Mouse (Mus musculus) midbrain, embryonic 15.5 days (tissue): ENCODE results near the gene Wfdc8. TPM values are rescaled to one million over a fixed set of nuclear protein-coding genes. Genes with fewer than 3 reads are reported as not detected.
"Not testable (repeated sequence)": the region's sequence is repeated elsewhere in the genome, so short reads cannot be mapped to it uniquely, and the experiment has no call there.

Experiments
- ATAC-seq: fragments of 200-750 bp; cut with Nextera tagmentation; replicated peaks from 2 replicates; pipeline ENCODE4 v1.8.0; 2017; ENCODE audit warnings: moderate TSS enrichment
- H3K27ac ChIP-seq: fragments of 300-500 bp; sonication (generic); 2 replicates; pipeline ENCODE4 v1.5.1; 2015; ENCODE audit warnings: mild to moderate bottlenecking, inconsistent platforms
- H3K27me3 ChIP-seq: fragments of 300-500 bp; sonication (generic); replicated peaks from 2 replicates; pipeline ENCODE4 v1.6.1; 2015; ENCODE audit warnings: inconsistent platforms
- H3K36me3 ChIP-seq: fragments of 300-500 bp; sonication (generic); replicated peaks from 2 replicates; pipeline ENCODE4 v1.6.1; 2015; ENCODE audit warnings: inconsistent platforms
- H3K4me1 ChIP-seq: fragments of 300-500 bp; sonication (generic); 2 replicates; pipeline ENCODE4 v1.6.1; 2015; ENCODE audit warnings: inconsistent platforms
- H3K4me2 ChIP-seq: fragments of 300-500 bp; sonication (generic); 2 replicates; pipeline ENCODE4 v1.6.1; 2015; ENCODE audit warnings: inconsistent platforms, mild to moderate bottlenecking, moderate library complexity
- H3K4me3 ChIP-seq: fragments of 300-500 bp; sonication (generic); 2 replicates; pipeline ENCODE4 v1.5.1; 2015; ENCODE audit warnings: mild to moderate bottlenecking, inconsistent platforms
- H3K9ac ChIP-seq: fragments of 300-500 bp; sonication (generic); 2 replicates; pipeline ENCODE4 v1.6.1; 2015; ENCODE audit warnings: mild to moderate bottlenecking, inconsistent platforms
- H3K9me3 ChIP-seq: fragments of 300-500 bp; sonication (generic); 2 replicates; pipeline ENCODE4 v1.6.1; 2016; ENCODE audit warnings: inconsistent platforms
- WGBS: fragments of 180-500 bp; shearing (Covaris S2); methylation state at CpG from one replicate; pipeline ENCODE4 v1.1.7; 2015; ENCODE audit warnings: mixed read lengths; 5-methylcytosine and 5-hydroxymethylcytosine counted together
- polyA plus RNA-seq: library from polyadenylated mRNA; unstranded; fragments of >200 nt; fragmentation: Nextera tagmentation; extraction: Ambion mirVana; gene quantifications from 2 replicates; pipeline ENCODE4 v1.2.1, GENCODE M21; 2015

Gene Wfdc8
- not detected in 2 replicates for polyA plus RNA-seq

DNA sequence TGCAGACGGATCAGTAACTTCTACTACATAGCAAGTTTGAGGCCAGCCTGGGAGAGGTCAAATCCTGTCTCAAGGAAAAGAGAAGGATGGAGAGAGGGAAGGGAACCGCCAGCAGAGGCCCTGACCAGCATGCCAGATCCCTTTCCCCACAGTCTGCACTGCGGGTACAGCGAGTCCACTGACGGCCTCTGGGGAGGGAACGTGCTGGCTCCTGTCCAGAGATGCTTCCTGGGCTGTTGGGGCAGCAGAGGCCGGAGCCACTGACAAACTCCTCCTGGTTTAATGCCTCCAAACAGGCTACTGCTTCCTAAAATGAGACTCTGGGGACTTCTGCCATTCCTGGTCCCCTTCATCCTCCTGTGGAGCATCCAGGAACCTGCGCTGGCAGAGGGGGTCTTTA, at the start of gene Wfdc8, which contains the start of gene Wfdc6b:
Gene Wfdc8, minus strand, starts transcription at position 156 of the 400 bp plus-strand sequence.
Gene Wfdc6b, plus strand, starts transcription at position 52 of the 400 bp plus-strand sequence.
- not testable (repeated sequence) for H3K27me3 ChIP-seq, H3K9me3 ChIP-seq, ATAC-seq, H3K4me3 ChIP-seq, H3K27ac ChIP-seq, H3K36me3 ChIP-seq, H3K9ac ChIP-seq, H3K4me2 ChIP-seq, H3K4me1 ChIP-seq
- WGBS: 55% methylated on average over 8 of the region's 8 CpGs

DNA sequence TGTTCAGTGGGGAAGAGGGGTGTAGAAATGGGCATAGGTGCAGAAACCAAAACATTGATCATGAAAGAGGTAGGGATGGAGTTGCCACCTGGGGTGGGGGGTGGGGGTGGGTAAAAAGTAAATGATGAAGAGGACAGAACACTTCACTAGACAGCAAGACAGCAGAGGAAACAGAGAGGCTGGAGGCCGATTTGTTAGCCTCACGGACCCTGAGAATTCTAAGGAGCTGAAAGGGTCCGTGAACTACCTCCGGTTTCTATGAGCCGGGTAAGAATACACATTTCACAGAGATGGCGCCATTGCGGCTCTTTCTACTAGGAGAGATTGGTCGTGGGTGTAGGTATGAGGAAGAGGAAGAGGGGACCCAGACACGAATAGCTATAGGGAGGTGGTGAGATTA, 43.1 kb upstream of the Wfdc8 start, which contains the start of gene Wfdc9:
Gene Wfdc9, minus strand, starts transcription at position 101 of the 400 bp plus-strand sequence.
- Histone ChIP-seq H3K9me3 (no peaks in the 10 kb centered on the region), H3K4me2 (no peak within 1 kb of the TSS), H3K27ac (no peak within 1 kb of the TSS), H3K4me3 (no peak within 1 kb of the TSS), H3K36me3 (no peaks in the 10 kb centered on the region), H3K9ac (no peak within 1 kb of the TSS), H3K27me3 (no peaks in the 10 kb centered on the region), H3K4me1 (no peaks in the 10 kb centered on the region)
- ATAC-seq: no peak
- WGBS: 85% methylated on average over 9 of the region's 9 CpGs

DNA sequence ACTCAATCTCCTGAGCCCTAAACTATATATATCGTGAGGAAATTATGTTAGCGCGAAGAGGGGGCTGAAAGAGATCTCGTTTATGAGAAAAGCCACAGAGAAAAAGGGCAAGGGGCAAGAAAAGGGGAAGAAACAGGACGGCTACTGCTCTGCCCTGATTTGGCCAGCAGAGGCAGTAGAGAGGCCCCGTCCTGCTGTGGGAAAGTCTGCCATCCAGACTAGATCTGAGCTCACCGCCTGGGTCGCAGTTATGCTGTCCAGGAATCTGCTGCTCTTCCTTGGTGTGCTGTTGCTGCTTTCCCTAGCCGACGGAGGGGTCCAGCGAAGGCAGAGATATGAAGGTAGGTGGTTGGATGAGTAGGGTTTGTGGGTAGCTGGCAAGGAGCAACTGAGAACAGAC, 42.4 kb upstream of the Wfdc8 start, which contains the start of gene Wfdc10:
Gene Wfdc10, plus strand, starts transcription at position 189 of the 400 bp plus-strand sequence.
- H3K4me2 ChIP-seq: no peak within 1 kb of the TSS
- no peaks in the 10 kb centered on the region for H3K27me3 ChIP-seq
- H3K4me1 ChIP-seq: no peaks in the 10 kb centered on the region
- ATAC-seq: no peak
- no peak within 1 kb of the TSS for H3K27ac ChIP-seq
- WGBS: 13% methylated on average over 11 of the region's 11 CpGs
- no peak within 1 kb of the TSS for H3K9ac ChIP-seq
- no peak within 1 kb of the TSS for H3K4me3 ChIP-seq
- no peaks in the 10 kb centered on the region for H3K36me3 ChIP-seq
- H3K9me3 ChIP-seq: no peaks in the 10 kb centered on the region

DNA sequence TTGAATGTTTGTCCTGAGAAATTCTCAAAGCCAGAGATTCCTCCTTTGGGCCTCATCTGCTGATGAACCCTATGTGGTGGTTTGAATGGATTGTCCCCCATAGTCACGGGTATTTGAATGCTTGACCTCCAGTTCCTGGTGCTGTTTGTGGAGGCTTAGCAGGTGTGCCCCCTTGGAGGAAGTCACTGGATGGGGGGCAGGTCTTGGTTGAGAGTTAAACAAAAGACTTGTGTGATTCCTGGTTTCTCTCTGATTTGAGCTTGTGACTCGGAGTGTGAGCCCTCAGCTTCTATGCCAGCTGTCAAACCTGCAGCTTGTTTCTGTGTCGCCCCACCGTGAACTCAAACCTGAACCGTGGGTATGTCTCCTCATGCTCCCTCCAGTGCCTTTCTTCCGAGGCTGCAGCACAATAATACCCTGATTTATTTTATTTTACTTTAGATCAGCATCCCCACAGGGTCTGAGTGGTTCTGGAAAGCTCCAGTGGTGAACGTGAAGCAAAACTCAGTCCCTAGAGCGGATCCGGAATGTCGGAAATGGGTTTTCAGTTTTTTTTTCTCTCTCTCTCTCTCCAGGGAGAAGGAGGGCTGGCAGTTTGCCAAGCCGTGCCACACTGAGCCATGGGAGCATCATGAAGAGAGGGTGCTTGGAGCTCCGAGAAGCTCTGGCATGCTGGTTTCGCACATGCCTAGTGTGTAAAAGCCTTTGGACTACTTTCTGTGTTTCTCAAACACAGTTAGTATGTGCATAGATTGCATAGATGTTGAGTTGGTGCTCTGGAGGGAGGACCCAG, 28.7 kb upstream of the Wfdc8 start:
- H3K27ac ChIP-seq: no peak overlapping the region
- 70% methylated on average over 13 of the region's 13 CpGs for WGBS
- no peaks in the 10 kb centered on the region for H3K36me3 ChIP-seq
- no peak overlapping the region for H3K4me3 ChIP-seq
- H3K9me3 ChIP-seq: no peaks in the 10 kb centered on the region
- no peak overlapping the region for H3K4me2 ChIP-seq
- H3K27me3 ChIP-seq: no peaks in the 10 kb centered on the region
- no peaks in the 10 kb centered on the region for H3K4me1 ChIP-seq
- no peak overlapping the region for H3K9ac ChIP-seq
- ATAC-seq: no peak

DNA sequence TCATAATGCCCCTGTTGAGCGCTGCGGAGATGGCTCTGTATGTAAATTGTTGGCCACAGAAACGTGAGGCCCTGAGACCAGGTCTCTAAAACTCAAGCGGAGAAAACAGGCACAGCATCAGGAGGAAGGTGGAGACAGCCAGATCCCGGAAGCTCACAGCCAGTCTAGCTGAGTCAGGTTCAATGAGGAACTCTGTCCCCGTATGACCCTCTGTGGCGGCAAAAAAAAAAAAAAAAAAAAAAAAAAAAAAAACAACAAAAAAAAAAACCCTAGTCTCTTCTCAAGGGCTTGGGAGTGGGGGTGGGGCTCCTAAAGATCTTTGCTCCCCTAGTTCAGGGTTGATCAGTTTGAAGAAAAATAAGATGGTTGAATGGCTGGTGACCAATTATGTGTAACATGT, 27.7 kb upstream of the Wfdc8 start:
- Histone ChIP-seq H3K4me1 (no peaks in the 10 kb centered on the region), H3K9me3 (no peaks in the 10 kb centered on the region), H3K9ac (no peak overlapping the region), H3K4me3 (no peak overlapping the region), H3K27me3 (no peaks in the 10 kb centered on the region), H3K36me3 (no peaks in the 10 kb centered on the region), H3K27ac (no peak overlapping the region), H3K4me2 (no peak overlapping the region)
- 66% methylated on average over 7 of the region's 7 CpGs for WGBS
- ATAC-seq: no peak

DNA sequence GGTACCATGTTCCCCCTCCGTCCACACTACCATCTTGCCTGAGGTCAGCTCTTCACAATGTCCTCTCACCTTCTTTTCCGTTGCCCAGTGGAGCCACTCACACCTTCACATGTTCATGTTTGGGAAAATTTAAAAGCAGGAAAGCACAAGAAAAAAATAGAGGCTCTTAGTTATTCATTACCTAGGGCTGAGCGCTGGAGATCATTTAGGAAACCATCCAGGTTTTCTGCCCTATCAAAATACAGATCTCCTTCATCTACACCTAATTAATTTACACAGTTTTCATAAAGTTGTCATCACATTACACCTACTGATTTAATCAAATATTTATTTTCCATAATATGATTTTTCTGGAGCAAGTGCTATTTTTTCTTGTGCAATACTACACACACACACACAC, 25.3 kb upstream of the Wfdc8 start, which contains the start of gene Wfdc16:
Gene Wfdc16, minus strand, starts transcription at position 101 of the 400 bp plus-strand sequence.
- Histone ChIP-seq H3K36me3 (no peaks in the 10 kb centered on the region), H3K9ac (no peak within 1 kb of the TSS), H3K9me3 (no peaks in the 10 kb centered on the region), H3K4me2 (no peak within 1 kb of the TSS), H3K27me3 (no peaks in the 10 kb centered on the region), H3K4me3 (no peak within 1 kb of the TSS), H3K4me1 (no peaks in the 10 kb centered on the region), H3K27ac (no peak within 1 kb of the TSS)
- WGBS: 85% methylated on average over 3 of the region's 3 CpGs
- no peak for ATAC-seq

DNA sequence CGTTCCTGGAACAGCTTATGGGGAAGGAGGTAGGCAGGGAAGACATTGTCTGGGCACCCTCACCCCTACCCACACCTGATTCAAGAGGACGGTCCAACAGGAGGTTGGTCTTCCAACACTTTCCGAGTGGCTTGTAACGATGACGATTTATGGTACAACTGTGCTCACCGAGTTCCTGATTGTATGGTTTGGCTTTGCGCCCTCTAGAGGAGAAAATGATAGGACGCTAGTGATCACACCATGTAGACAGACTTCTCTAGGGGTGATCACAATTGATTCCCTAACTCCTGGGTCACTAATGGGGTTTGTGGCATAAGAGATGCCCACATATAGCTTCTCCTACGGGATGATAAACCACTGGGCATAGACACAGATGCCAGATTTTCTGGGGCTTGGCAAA, 21.8 kb upstream of the Wfdc8 start:
- Histone ChIP-seq H3K27me3 (no peaks in the 10 kb centered on the region), H3K27ac (no peak overlapping the region), H3K36me3 (no peaks in the 10 kb centered on the region), H3K9me3 (no peaks in the 10 kb centered on the region), H3K4me3 (no peak overlapping the region), H3K4me2 (no peak overlapping the region), H3K9ac (no peak overlapping the region), H3K4me1 (no peaks in the 10 kb centered on the region)
- WGBS: 78% methylated on average over 9 of the region's 9 CpGs
- no peak for ATAC-seq

DNA sequence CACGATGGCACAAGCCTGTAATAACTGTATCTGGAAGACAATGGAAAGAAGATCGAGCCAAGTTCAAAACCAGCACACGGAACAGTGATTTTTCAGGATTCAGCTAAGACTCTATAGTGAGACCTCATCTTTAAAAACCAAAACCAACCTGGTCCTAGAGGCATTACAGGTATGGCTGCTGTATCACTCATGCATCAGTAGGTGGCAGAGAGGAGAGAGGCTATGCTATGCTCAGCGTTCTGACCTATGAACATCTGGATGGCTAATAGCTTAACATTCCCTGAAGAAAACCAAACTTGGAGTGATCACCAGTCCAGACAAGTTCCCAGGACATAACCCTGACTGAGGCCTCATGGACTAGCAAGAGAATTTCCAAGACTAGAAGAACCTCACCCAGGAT, 8.3 kb upstream of the Wfdc8 start:
- Histone ChIP-seq H3K4me1 (no peaks in the 10 kb centered on the region), H3K4me3 (no peak overlapping the region), H3K27ac (no peak overlapping the region), H3K9ac (no peak overlapping the region), H3K36me3 (no peaks in the 10 kb centered on the region), H3K4me2 (no peak overlapping the region), H3K27me3 (no peaks in the 10 kb centered on the region), H3K9me3 (no peaks in the 10 kb centered on the region)
- WGBS: 85% methylated on average over 4 of the region's 4 CpGs
- no peak for ATAC-seq

DNA sequence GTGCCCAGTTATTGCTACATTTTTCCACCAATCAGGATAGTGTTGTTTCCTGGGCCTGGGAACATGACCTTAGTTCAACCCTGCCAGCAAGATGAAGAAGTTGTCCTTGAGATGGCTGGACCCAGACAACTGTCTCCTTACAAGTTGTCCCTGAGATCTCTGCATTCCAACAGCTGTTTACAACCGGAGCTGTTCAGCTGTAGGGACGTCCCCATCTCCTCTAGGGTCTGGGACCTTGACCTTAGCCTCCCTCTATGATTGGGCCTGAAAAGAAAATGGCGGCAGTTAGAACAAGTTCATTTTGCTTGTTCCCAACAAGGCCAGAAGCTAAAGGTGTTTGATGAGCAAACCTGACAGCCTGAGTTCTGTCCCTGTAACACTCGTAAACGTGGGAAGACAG, 5.6 kb upstream of the Wfdc8 start:
- Histone ChIP-seq H3K27me3 (no peaks in the 10 kb centered on the region), H3K4me3 (no peak overlapping the region), H3K27ac (no peak overlapping the region), H3K4me1 (no peaks in the 10 kb centered on the region), H3K4me2 (no peak overlapping the region), H3K36me3 (no peaks in the 10 kb centered on the region), H3K9me3 (no peaks in the 10 kb centered on the region), H3K9ac (no peak overlapping the region)
- WGBS: 83% methylated on average over 5 of the region's 5 CpGs
- ATAC-seq: no peak

DNA sequence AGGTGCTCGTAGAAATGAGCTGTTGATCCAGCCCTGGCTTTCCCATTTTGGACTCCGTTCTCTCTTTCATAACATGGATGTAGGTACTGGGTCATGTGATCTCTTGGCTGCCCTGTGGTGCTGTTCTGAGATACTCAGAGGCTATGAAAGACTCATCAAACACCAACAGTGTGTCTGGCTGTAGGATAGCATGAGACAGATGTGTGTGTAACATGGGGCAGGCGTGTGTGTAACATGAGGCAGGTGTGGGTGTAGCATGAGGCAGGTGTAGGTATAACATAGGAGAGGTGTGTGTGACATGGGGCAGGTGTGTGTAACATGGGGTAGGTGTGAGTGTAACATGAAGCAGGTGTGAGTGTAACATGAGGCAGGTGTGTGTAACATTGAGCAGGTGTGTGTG, 2.0 kb upstream of the Wfdc8 start:
- 90% methylated on average over 3 of the region's 3 CpGs for WGBS
- Histone ChIP-seq H3K27ac (no peak overlapping the region), H3K4me2 (no peak overlapping the region), H3K4me1 (no peaks in the 10 kb centered on the region), H3K36me3 (no peaks in the 10 kb centered on the region), H3K27me3 (no peaks in the 10 kb centered on the region), H3K4me3 (no peak overlapping the region), H3K9me3 (no peaks in the 10 kb centered on the region), H3K9ac (no peak overlapping the region)
- ATAC-seq: no peak

DNA sequence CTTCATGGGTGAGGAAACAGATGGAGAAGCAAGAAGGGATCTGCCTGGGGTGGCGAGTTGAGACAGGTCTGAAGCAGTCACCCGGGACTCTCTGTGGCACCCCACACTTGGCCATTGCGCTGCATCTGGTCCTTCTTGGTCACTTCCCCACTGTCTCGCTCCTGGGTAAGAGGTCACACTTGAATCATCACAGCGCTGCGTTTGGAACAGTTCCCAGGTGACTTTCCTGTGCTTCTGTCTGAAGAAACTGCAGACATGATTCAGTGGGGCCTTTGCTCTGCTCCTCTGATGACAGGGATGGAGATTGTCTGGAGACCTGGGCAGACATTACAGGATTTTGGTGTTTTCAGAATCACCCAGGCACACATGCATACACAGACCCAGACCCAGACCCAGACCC, 4.6 kb downstream of the Wfdc8 start:
- Histone ChIP-seq H3K4me2 (no peak overlapping the region), H3K4me1 (no peaks in the 10 kb centered on the region), H3K27me3 (no peaks in the 10 kb centered on the region), H3K27ac (no peak overlapping the region), H3K9me3 (no peaks in the 10 kb centered on the region), H3K9ac (no peak overlapping the region), H3K36me3 (no peaks in the 10 kb centered on the region), H3K4me3 (no peak overlapping the region)
- 82% methylated on average over 6 of the region's 6 CpGs for WGBS
- ATAC-seq: no peak

DNA sequence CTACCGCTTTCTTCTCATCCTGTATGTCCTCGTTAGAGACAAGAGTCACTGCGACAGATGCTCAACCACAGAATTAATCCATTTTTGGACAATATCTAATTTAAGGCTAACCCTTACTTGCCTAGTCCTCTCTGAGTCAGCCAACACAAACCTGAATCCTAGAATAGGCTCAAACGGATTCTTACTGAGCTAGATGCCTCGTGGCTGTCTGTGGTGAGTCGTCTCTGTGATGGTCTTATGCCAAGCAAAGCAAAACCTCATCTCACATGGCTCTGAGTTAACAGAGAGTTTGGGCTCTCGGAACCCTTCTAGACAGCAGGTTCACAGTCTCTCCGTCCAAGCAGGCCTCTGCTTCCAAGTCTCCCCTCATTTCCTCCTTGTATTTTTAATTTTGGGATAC, 9.0 kb downstream of the Wfdc8 start:
- no peak overlapping the region for H3K27ac ChIP-seq
- H3K4me2 ChIP-seq: no peak overlapping the region
- no peak for ATAC-seq
- H3K4me1 ChIP-seq: no peaks in the 10 kb centered on the region
- no peaks in the 10 kb centered on the region for H3K36me3 ChIP-seq
- WGBS: 90% methylated on average over 8 of the region's 8 CpGs
- no peaks in the 10 kb centered on the region for H3K27me3 ChIP-seq
- H3K9ac ChIP-seq: no peak overlapping the region
- H3K4me3 ChIP-seq: no peak overlapping the region
- no peaks in the 10 kb centered on the region for H3K9me3 ChIP-seq

DNA sequence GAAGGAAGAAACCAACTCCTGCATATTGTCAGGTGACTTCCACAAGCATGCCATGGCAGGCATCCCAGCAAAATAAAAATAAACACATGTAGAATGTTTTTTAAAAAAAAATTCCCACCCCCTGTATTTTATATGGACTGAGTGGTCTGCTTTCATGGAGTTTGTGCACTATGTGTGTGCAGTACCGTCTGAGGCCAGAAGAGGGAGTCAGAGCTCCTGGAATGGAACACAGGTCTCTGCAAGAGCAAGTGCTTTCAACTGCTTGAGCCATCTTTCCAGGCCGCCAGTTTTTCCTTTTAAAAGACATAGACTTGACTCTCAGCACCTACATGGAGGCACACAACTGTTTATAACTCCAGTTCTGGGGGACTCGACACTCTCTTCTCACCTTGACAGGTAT, 9.9 kb downstream of the Wfdc8 start:
- H3K9me3 ChIP-seq: no peaks in the 10 kb centered on the region
- H3K4me2 ChIP-seq: no peak overlapping the region
- H3K27me3 ChIP-seq: no peaks in the 10 kb centered on the region
- 94% methylated on average over 3 of the region's 3 CpGs for WGBS
- H3K4me1 ChIP-seq: no peaks in the 10 kb centered on the region
- H3K9ac ChIP-seq: no peak overlapping the region
- H3K36me3 ChIP-seq: no peaks in the 10 kb centered on the region
- ATAC-seq: no peak
- H3K4me3 ChIP-seq: no peak overlapping the region
- H3K27ac ChIP-seq: no peak overlapping the region
